Mouse (Mus musculus) embryonic fibroblast, embryonic 13.5 days (primary cell): ENCODE results near the gene Basp1.

Source experiments
- CTCF ChIP-seq: IDR thresholded peaks from 2 replicates; pipeline ENCODE4 v1.5.1; 2011; ENCODE audit warnings: mild to moderate bottlenecking, control low read depth, low read length, moderate library complexity, borderline replicate concordance; ENCODE audit not compliant: insufficient read depth
- POLR2A ChIP-seq: IDR thresholded peaks from 2 replicates; pipeline ENCODE4 v1.6.1; 2011; ENCODE audit warnings: low read depth, mild to moderate bottlenecking, control low read depth, low read length, moderate library complexity

DNA sequence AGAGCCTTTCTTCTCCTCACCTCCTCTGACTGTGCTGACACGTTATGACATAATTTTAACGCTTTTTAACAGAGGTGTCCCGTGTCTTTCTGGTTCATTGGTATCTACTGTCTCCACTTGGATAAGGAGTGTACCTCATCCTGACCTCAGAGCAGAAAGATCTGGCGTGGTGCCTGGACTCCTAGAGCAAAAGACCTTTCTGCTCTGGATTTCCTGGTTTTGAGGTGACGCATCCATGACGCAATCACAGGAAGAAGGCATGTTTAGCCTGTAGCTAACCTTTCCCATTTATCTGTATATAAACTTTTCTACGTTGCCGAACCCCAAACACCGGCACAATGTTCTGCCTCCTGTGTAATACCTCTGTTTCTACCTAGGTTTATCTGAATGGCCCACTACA lies 6.7 kb upstream of the Basp1 start:
- TF ChIP-seq POLR2A (no peak), CTCF (no peak)
